Mouse (Mus musculus) CD4-positive naive resting alpha-beta T cell, adult 57 days (primary cell): Measurements from ENCODE around the gene Mrps34. TPM values are rescaled to one million over a fixed set of nuclear protein-coding genes. Genes with fewer than 3 reads are reported as not detected.

ENCODE experiments used
- total RNA-seq: library from RNA; stranded (reverse); gene quantifications from one replicate; pipeline ENCODE4 v1.2.4, GENCODE M21; 2023

Gene Mrps34
- total RNA-seq, result 45.5 TPM

GRCm38 (mm10) chr17:24894995-24895547, at the start of gene Mrps34, which contains the start of gene Eme2:
Gene Mrps34, plus strand, starts transcription at chr17:24895116.
Gene Eme2, minus strand, starts transcription at chr17:24895087.

GRCm38 (mm10) chr17:24850065-24850772, 44.7 kb upstream of the Mrps34 start, which contains the start of gene Fahd1:
Gene Fahd1, minus strand, starts transcription at chr17:24850364.

GRCm38 (mm10) chr17:24865776-24866175, 29.1 kb upstream of the Mrps34 start, which contains the start of gene Igfals:
Gene Igfals, plus strand, starts transcription at chr17:24865997.

GRCm38 (mm10) chr17:24886134-24886931, 8.6 kb upstream of the Mrps34 start, which contains the start of the genes Nubp2 and Spsb3:
Gene Nubp2, minus strand, starts transcription at chr17:24886349.
Gene Spsb3, plus strand, starts transcription at chr17:24886643.

DNA sequence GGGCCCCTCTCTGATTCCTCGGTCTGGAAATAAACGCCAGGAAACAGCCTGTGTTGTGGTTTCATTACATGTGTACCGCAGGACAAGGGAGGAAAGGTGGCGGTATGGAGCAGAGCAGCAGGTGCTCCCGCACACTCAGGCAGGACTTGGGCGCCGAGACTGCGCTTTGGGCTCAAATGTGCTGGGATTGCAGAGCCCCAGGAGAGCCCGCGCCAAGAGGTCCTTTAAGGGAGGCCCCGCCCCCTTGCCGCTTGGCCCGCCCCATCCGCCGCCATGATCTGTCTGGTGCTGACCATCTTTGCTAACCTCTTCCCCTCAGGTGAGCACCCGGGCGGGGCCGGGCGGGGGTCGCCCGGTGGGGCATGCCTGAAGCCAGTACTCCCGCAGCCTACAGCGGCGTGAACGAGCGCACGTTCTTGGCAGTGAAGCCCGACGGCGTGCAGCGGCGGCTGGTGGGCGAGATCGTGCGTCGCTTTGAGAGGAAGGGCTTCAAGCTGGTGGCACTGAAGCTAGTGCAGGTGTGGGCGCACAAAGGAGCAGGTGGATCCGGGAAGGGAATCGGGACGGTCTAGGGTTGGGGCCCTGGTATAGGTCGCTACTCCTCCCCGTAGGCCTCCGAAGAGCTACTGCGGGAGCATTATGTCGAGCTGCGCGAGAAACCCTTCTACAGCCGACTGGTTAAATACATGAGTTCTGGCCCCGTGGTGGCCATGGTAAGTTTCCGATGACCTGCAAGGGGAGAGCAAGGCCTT, 1.5 kb downstream of the Mrps34 start, which contains the start of gene Nme3:
Gene Nme3, plus strand, starts transcription at position 260 of the 752 bp plus-strand sequence.

GRCm38 (mm10) chr17:24936259-24937237, 41.6 kb downstream of the Mrps34 start, which contains the start of gene Mapk8ip3:
Gene Mapk8ip3, minus strand, starts transcription at chr17:24936977.

Other genes with a start within 250 kb of the Mrps34 start
- gene Slc9a3r2, start 244.8 kb upstream of the Mrps34 start, total RNA-seq, result 0.74 TPM
- gene Npw, start 236.7 kb upstream of the Mrps34 start, total RNA-seq, result not detected
- 65.9 TPM for gene Zfp598, start 225.4 kb upstream of the Mrps34 start, total RNA-seq
- gene Syngr3, start 205.2 kb upstream of the Mrps34 start, total RNA-seq, result not detected
- gene Gfer, start 199.0 kb upstream of the Mrps34 start, total RNA-seq, result 19.5 TPM
- gene Noxo1, start 198.9 kb upstream of the Mrps34 start, total RNA-seq, result 3.9 TPM
- 24.9 TPM for gene Tbl3, start 187.5 kb upstream of the Mrps34 start, total RNA-seq
- gene Rnf151, start 177.1 kb upstream of the Mrps34 start, total RNA-seq, result not detected
- gene Rps2, start 177.0 kb upstream of the Mrps34 start, total RNA-seq, result 1,499 TPM
- 70.6 TPM for gene Ndufb10, start 170.6 kb upstream of the Mrps34 start, total RNA-seq
- gene Rpl3l, start 167.3 kb upstream of the Mrps34 start, total RNA-seq, result not detected
- 37.8 TPM for gene Msrb1, start 158.5 kb upstream of the Mrps34 start, total RNA-seq
- not detected for gene Hs3st6, start 142.1 kb upstream of the Mrps34 start, total RNA-seq
- not detected for gene Meiob, start 90.8 kb upstream of the Mrps34 start, total RNA-seq
- gene Hagh, start 55.0 kb upstream of the Mrps34 start, total RNA-seq, result 33.2 TPM
- 2.7 TPM for gene Fahd1, start 44.8 kb upstream of the Mrps34 start, total RNA-seq
- gene Igfals, start 29.1 kb upstream of the Mrps34 start, total RNA-seq, result not detected
- 52.8 TPM for gene Nubp2, start 8.8 kb upstream of the Mrps34 start, total RNA-seq
- gene Spsb3, start 8.5 kb upstream of the Mrps34 start, total RNA-seq, result 31.2 TPM
- 59.7 TPM for gene Eme2, start within 50 bp of the Mrps34 start, total RNA-seq
- gene Nme3, start 1.4 kb downstream of the Mrps34 start, total RNA-seq, result 26.5 TPM
- gene Mapk8ip3, start 41.9 kb downstream of the Mrps34 start, total RNA-seq, result 237 TPM
- 21.3 TPM for gene Jpt2, start 65.6 kb downstream of the Mrps34 start, total RNA-seq
- 39.6 TPM for gene Cramp1l, start 120.7 kb downstream of the Mrps34 start, total RNA-seq
- gene Ift140, start 121.0 kb downstream of the Mrps34 start, total RNA-seq, result 28.6 TPM
- gene Tmem204, start 188.5 kb downstream of the Mrps34 start, total RNA-seq, result 0.33 TPM
- gene Telo2, start 220.9 kb downstream of the Mrps34 start, total RNA-seq, result 32.6 TPM
- not detected for gene Ptx4, start 225.6 kb downstream of the Mrps34 start, total RNA-seq
- 30.3 TPM for gene Clcn7, start 238.3 kb downstream of the Mrps34 start, total RNA-seq